33 mouse cellular contexts compared by ENCODE assay signal in genomic region chr12:87029251-87029976, GRCm38 (mm10). TPM values are rescaled to one million over a fixed set of nuclear protein-coding genes. Genes with fewer than 3 reads are reported as not detected.
DNase-seq lines count a peak whose midpoint lies in the region; TF ChIP-seq lines count a peak whose summit lies in the region.
"Had no signal": no experiment of that assay in that cellular context is flagged by ENCODE, and none has a peak within 500 bp of the region (broad histone marks: within the 10 kb centered on the region; RNA-seq: fewer than 3 reads in every experiment).

No protein-coding gene starts in this region.

- no peak for TF ChIP-seq POLR2A in MEL (IDR thresholded peaks at IDR 0.05; ENCODE audit: control insufficient read depth in 1 of 2, insufficient read depth in 1 of 2, low read depth in 1 of 2, low read length in 2 of 2, poor library complexity in 1 of 2)
- no peak for TF ChIP-seq POLR2A in lung, adult 2 months (IDR thresholded peaks at IDR 0.05; ENCODE audit: borderline replicate concordance, extremely low read depth, low read depth, low read length)

- intact Hi-C loops in gastrocnemius, postnatal 14 days (cut with DNase I; ENCODE audit: low total_unique reads): no loop called here

- peaks cover 0 to 2% of the 10 kb centered on the region in 2 experiments; a peak in 1 of 4 replicates for H3K36me3 ChIP-seq in MEL (ENCODE audit: control insufficient read depth in 1 of 2, insufficient read depth in 2 of 2, low read length in 2 of 2)
- H3K36me3 ChIP-seq: embryonic facial prominence, embryonic 10.5 days; embryonic facial prominence, embryonic 15.5 days; forebrain, embryonic 12.5 days; heart, embryonic 12.5 days; hindbrain, embryonic 10.5 days; hindbrain, embryonic 15.5 days; liver, embryonic 12.5 days; neural tube, embryonic 12.5 days had no signal

- DNase-seq in A20 (ENCODE audit: low read depth, low spot score) (peak; percentile 14), MEL (ENCODE audit: low read depth, low spot score) (peak; percentile 72)
- peak; percentile 90 for DNase-seq in cerebellum, adult 11-12 months
- DNase-seq in cerebellum, adult 9-11 months: peak; percentile 91
- DNase-seq in gastrocnemius, postnatal 14 days: no peak
- DNase-seq in kidney, postnatal 10 days: no peak
- DNase-seq in lung, adult 2 months: no peak
- DNase-seq in right cerebral cortex, postnatal 10 days (ENCODE audit: low spot score in 2 of 2): no peak
- DNase-seq: adrenal gland, postnatal 14 days; gastrocnemius, postnatal 25 days; heart, adult 2 months; kidney, adult 11 months; kidney, postnatal 25 days; liver, postnatal 0 days; lung, postnatal 10 days; thymus, postnatal 4 days had no signal

- TF ChIP-seq CTCF in MEL (IDR thresholded peaks at IDR 0.05 in 2 of 3, conservative IDR thresholded peaks at IDR 0.05 in 1 of 3; ENCODE audit: control insufficient read depth in 1 of 3, insufficient read depth in 1 of 3, low read depth in 2 of 3, low read length in 3 of 3, poor library complexity in 1 of 3, severe bottlenecking in 1 of 3): no peak
- TF ChIP-seq CTCF in lung, adult 2 months (IDR thresholded peaks at IDR 0.05; ENCODE audit: insufficient read depth, low read length): no peak

- 65% methylated on average over 5 of the region's 5 CpGs for WGBS in lung, adult 2 months

- 0 out of 2 replicates have a peak overlapping the region, but pooled peaks have one; percentile 31 for H3K9ac ChIP-seq in MEL (ENCODE audit: control insufficient read depth, low read depth, low read length, poor library complexity, severe bottlenecking)
- H3K9ac ChIP-seq: embryonic facial prominence, embryonic 15.5 days; forebrain, embryonic 12.5 days; heart, embryonic 12.5 days; hindbrain, embryonic 15.5 days; liver, embryonic 12.5 days; liver, postnatal 0 days; neural tube, embryonic 12.5 days had no signal

- H3K9me3 ChIP-seq in MEL (replicated peaks; ENCODE audit: insufficient read depth, low read length): no peaks in the 10 kb centered on the region
- H3K9me3 ChIP-seq: embryonic facial prominence, embryonic 10.5 days; embryonic facial prominence, embryonic 15.5 days; forebrain, embryonic 12.5 days; heart, embryonic 12.5 days; hindbrain, embryonic 10.5 days; hindbrain, embryonic 15.5 days; liver, embryonic 12.5 days; neural tube, embryonic 12.5 days had no signal

- peaks cover 0 to 9% of the 10 kb centered on the region in 2 experiments; a peak in 3 of 4 replicates for H3K4me1 ChIP-seq in MEL (ENCODE audit: control insufficient read depth in 1 of 2, insufficient read depth in 2 of 2, low read length in 2 of 2)
- no peaks in the 10 kb centered on the region for H3K4me1 ChIP-seq in lung, adult 2 months (ENCODE audit: control insufficient read depth, insufficient read depth, low read length)

- TF ChIP-seq EP300 in MEL (IDR thresholded peaks at IDR 0.05; ENCODE audit: low read depth in 1 of 2, low read length in 2 of 2): peak in 1 of 2 experiments; percentile 5; a peak in 1 of 4 replicates

- no peak for TF ChIP-seq RAD21 in MEL (IDR thresholded peaks at IDR 0.05; ENCODE audit: low read depth, low read length)

- no peaks in the 10 kb centered on the region for H3K79me2 ChIP-seq in MEL (ENCODE audit: control insufficient read depth, insufficient read depth, low read length, poor library complexity)

- H3K4me3 ChIP-seq in MEL (ENCODE audit: control insufficient read depth in 1 of 2, insufficient read depth in 1 of 2, low read depth in 2 of 2, low read length in 2 of 2): no peak overlapping the region
- no peak overlapping the region for H3K4me3 ChIP-seq in lung, adult 2 months (replicated peaks; ENCODE audit: extremely low read depth, low read depth, low read length)
- H3K4me3 ChIP-seq: embryonic facial prominence, embryonic 10.5 days; embryonic facial prominence, embryonic 15.5 days; forebrain, embryonic 12.5 days; heart, adult 2 months; heart, embryonic 12.5 days; hindbrain, embryonic 10.5 days; hindbrain, embryonic 15.5 days; layer of hippocampus, adult 2 months; liver, embryonic 12.5 days; neural tube, embryonic 12.5 days had no signal

- no peak overlapping the region for H3K27ac ChIP-seq in MEL (ENCODE audit: control insufficient read depth, low read depth, low read length)
- H3K27ac ChIP-seq: embryonic facial prominence, embryonic 10.5 days; embryonic facial prominence, embryonic 15.5 days; forebrain, embryonic 12.5 days; heart, adult 2 months; hindbrain, embryonic 10.5 days; hindbrain, embryonic 15.5 days; layer of hippocampus, adult 2 months; liver, embryonic 12.5 days; macrophage; neural tube, embryonic 12.5 days had no signal

- H3K27me3 ChIP-seq in MEL (ENCODE audit: control insufficient read depth in 1 of 2, insufficient read depth in 2 of 2, low read length in 2 of 2): 0 out of 4 replicates have a peak, but pooled peaks cover 0 to 1% of the 10 kb centered on the region in 2 experiments
- H3K27me3 ChIP-seq: hindbrain, embryonic 15.5 days had no signal

TF ChIP-seq in MEL, 35 proteins besides CTCF, POLR2A, EP300 and RAD21:
- TF ChIP-seq TAL1 (IDR thresholded peaks at IDR 0.05; ENCODE audit: low read length) (no peak), ZKSCAN1 (IDR thresholded peaks at IDR 0.05; ENCODE audit: low read depth, low read length) (no peak), CHD1 (IDR thresholded peaks at IDR 0.05; ENCODE audit: low read depth, low read length) (no peak), MYC (IDR thresholded peaks at IDR 0.05; ENCODE audit: low read depth, low read length) (no peak), GATA1 (IDR thresholded peaks at IDR 0.05; ENCODE audit: low read depth, low read length) (peak; percentile 74), TCF12 (IDR thresholded peaks at IDR 0.05; ENCODE audit: low read depth, low read length) (no peak), USF2 (IDR thresholded peaks at IDR 0.05; ENCODE audit: borderline replicate concordance in 1 of 2, insufficient read depth in 1 of 2, low read depth in 1 of 2, low read length in 2 of 2) (no peak), TBP (IDR thresholded peaks at IDR 0.05; ENCODE audit: low read depth, low read length) (0 out of 2 replicates have a peak, but pooled peaks have one; percentile 25), ELF1 (IDR thresholded peaks at IDR 0.05; ENCODE audit: low read depth, low read length) (no peak), USF1 (IDR thresholded peaks at IDR 0.05; ENCODE audit: low read depth, low read length) (no peak), CHD2 (IDR thresholded peaks at IDR 0.05; ENCODE audit: low read length) (no peak), NELFE (IDR thresholded peaks at IDR 0.05; ENCODE audit: low read depth, low read length) (no peak), UBTF (IDR thresholded peaks at IDR 0.05; ENCODE audit: borderline replicate concordance, insufficient read depth, low read depth, low read length) (no peak), SMC3 (IDR thresholded peaks at IDR 0.05; ENCODE audit: low read depth, low read length) (no peak), BHLHE40 (IDR thresholded peaks at IDR 0.05; ENCODE audit: borderline replicate concordance, low read depth, low read length) (no peak), ETS1 (IDR thresholded peaks at IDR 0.05; ENCODE audit: low read depth, low read length) (0 out of 2 replicates have a peak, but pooled peaks have one; percentile 12), ZMIZ1 (IDR thresholded peaks at IDR 0.05; ENCODE audit: low read depth, low read length) (no peak), MYB (IDR thresholded peaks at IDR 0.05; ENCODE audit: low read depth, low read length) (no peak), GABPA (IDR thresholded peaks at IDR 0.05; ENCODE audit: low read depth, low read length) (no peak), ZNF384 (IDR thresholded peaks at IDR 0.05; ENCODE audit: low read depth, low read length) (no peak), MAZ (IDR thresholded peaks at IDR 0.05; ENCODE audit: low read depth, low read length) (no peak), NRF1 (IDR thresholded peaks at IDR 0.05; ENCODE audit: insufficient read depth, low read depth, low read length, poor library complexity, severe bottlenecking) (no peak), POLR2AphosphoS2 (IDR thresholded peaks at IDR 0.05; ENCODE audit: low read length) (no peak), POLR2AphosphoS5 (IDR thresholded peaks at IDR 0.05; ENCODE audit: borderline replicate concordance, low read depth, low read length) (no peak), MAX (IDR thresholded peaks at IDR 0.05; ENCODE audit: low read length) (no peak)

RNA-seq across cellular contexts. Expression of gene Tmem63c, which starts 8.3 kb away (rescaled TPM):
- 0.04 TPM in 1 of 2 replicates, not detected in the other for total RNA-seq in MEL (2012; rRNA removed)
- polyA plus RNA-seq in MEL (2012; ENCODE audit: insufficient read depth in 1 of 2, insufficient read length in 2 of 2, low read depth in 1 of 2, low replicate concordance in 2 of 2, missing spikeins in 1 of 2): not detected
- total RNA-seq in gastrocnemius, postnatal 14 days (2021): under 1 TPM; 0.07 to 0.10 TPM
- 0.16 and 0.22 TPM in 2 replicates for polyA plus RNA-seq in lung, adult 2 months (2012; rRNA removed)
- total RNA-seq: gastrocnemius, postnatal 25 days had no signal
- polyA plus RNA-seq: C2C12; heart, embryonic 12.5 days; heart, postnatal 0 days; liver, embryonic 12.5 days; liver, postnatal 0 days; macrophage; Patski had no signal

RNA-seq across cellular contexts. Expression of gene Zdhhc22, which starts 39.2 kb away (rescaled TPM):
- total RNA-seq in MEL (2012; rRNA removed): not detected in 2 replicates
- polyA plus RNA-seq in MEL (2012; ENCODE audit: insufficient read depth in 1 of 2, insufficient read length in 2 of 2, low read depth in 1 of 2, low replicate concordance in 2 of 2, missing spikeins in 1 of 2): under 1 TPM in 1 of 2 experiments, not detected in 1; 0.10 TPM
- not detected for total RNA-seq in gastrocnemius, postnatal 14 days (2021)
- 0.03 TPM in 1 of 2 replicates, not detected in the other for polyA plus RNA-seq in lung, adult 2 months (2012; rRNA removed)
- total RNA-seq: CH12.LX; ES-E14; gastrocnemius, postnatal 25 days; heart, adult 2 months had no signal
- polyA plus RNA-seq: C2C12; heart, adult 2 months; heart, embryonic 12.5 days; heart, postnatal 0 days; kidney, embryonic 14.5 days; liver, embryonic 12.5 days; liver, postnatal 0 days; macrophage; Patski; testis, adult 2 months had no signal

Comparison
In these comparisons a context has a peak if more than half of its experiments do, and no peak if none do; other contexts are left out.
1. DNase-seq: peak in A20 (single experiment), MEL (single experiment), cerebellum, adult 11-12 months (single experiment) and cerebellum, adult 9-11 months (single experiment); none in gastrocnemius, postnatal 14 days (single experiment), kidney, postnatal 10 days (single experiment), lung, adult 2 months (single experiment) and right cerebral cortex, postnatal 10 days (0 of 2).